Mouse (Mus musculus) lung, adult 18-20 months (tissue): ENCODE measurements around the gene Efcab6.

Source experiments
- DNase-seq, 2 experiments: peaks; one replicate each; pipeline ENCODE4 v3.0.0; 2022; ENCODE audit warnings: mixed read lengths in 2 of 2

Efcab6 gene

DNA sequence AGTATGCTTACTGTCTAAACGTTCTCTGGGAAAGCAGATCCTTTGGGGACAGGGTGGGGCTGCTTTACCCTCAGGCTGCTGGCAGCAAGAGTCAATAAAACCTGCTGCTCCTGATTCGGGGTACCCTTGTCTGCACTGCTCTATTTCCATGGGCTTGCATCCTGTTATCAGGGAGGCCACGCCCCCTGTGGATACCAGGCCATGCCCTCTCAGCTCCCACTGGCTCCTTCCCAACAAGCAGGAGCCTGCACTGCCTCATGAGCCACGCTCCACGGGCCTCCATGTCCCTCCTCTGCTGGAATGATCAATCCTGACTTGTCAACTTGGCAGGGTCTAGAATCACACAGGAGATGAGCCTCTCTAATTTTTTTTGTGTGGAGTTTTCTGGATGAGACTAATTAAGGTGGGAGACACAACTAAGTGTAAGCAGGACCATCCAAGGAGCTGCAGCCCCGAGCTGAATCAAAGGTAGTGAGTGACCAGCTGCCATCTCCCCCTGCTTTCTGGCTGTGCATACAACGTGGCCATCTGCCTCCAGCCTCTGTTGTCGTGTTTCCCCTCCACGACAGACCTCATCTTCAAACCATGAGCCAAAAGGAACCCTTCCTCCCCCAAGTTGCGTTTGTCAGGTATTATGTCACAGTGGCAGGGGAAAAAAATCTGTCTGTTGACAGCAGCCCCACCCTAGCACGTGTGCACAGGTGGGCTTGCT lies 187.9 kb downstream of the Efcab6 start:
- no peak for DNase-seq

DNA sequence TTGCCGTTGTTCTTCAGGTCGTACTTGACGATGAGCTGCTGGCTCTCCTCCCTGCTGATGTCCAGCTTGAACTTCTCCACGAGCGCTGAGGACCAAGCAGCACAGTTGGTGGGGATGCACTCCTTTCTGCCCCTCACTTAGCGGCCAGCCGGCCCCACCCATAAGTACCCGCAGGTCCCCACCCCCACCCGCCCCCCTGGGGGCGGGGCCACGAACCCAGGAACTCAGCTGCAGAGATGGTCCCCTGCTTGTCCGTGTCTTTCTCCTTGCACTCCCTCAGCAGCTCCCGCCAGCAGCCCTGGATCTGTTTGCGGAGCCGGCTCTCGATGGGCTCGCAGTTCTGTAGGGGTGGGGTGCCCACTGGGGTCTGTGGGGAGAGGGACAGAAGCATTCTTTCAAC lies 194.2 kb downstream of the Efcab6 start:
- DNase-seq: peak in 1 of 2 experiments; percentile 1

DNA sequence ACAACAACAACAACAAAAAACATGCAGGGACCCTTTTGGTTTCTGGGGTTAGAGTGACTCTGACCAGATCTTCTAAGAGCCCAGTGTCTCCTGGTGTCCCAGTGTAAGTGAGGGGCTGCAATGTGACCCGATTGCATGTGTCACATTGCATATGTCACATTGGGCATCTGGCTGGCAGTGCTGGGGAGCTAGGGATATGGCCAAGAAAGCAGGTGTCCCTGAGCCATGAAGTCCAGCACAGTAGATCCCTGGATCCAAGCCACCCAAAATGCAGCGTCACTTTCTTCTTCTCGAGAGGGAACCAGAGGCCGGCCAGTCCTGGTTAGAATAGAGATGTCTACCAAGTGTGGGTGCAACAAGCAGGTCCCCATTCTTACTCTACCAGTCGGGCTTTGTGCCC lies 199.6 kb downstream of the Efcab6 start:
- DNase-seq: no peak

DNA sequence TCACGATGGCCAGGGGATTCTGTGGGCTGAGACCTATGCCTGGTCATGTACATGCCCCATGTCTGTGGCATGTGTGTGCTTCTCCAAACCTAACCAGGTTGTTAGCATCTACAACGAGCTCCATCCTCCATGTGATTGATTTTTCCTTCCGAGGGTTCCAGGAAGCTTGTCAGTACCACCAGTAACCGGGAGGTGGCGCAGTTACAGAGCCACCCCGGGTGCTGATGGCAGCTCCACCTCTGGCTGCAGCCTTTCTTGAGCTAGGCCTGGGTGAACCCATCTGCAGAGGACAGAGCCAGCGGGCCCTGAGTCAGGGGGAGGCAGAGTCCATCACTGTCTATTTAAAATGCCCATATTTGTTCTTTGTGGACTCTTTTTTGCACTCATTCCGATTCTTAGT lies 208.1 kb downstream of the Efcab6 start:
- peak; percentile 27 to 33 for DNase-seq

DNA sequence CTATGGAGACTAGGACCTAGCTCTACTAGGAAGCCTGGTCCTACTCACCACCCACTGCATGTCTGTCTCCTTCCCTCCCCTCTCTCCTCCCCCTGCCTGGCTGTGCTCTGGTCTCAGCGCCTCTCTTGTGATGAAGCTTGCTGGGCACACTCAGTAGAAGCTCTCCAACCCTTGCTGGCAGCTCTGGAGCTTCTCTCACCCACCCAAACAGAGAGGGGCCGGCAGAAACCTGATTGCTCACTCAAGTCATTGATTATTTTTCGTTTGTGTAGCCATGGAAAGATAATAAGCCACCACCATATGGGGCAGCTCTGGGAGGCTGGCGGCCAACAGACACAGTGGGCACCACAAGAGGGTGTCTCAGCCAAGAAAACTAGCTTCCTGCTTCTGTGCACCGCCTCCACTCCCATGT lies 211.8 kb downstream of the Efcab6 start:
- DNase-seq: no peak

DNA sequence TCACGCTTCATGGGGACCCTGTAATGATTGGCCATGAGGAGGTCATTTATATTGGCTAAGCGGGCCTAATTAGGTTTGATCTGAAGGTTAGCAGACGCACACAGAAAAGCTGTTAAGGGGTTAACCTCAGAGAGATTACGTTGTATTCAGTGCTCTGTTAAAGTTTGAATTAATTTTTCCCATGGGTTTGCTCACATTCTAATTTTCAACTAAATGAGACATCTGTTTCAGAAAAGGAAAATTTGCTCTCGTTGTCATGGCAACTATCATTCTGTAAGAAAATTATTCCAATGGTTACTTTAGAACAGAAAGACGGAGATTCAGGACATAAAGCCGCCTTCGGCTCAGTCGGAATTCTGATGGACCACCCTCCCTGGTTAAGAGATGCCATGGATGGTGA lies 217.0 kb downstream of the Efcab6 start:
- no peak for DNase-seq

DNA sequence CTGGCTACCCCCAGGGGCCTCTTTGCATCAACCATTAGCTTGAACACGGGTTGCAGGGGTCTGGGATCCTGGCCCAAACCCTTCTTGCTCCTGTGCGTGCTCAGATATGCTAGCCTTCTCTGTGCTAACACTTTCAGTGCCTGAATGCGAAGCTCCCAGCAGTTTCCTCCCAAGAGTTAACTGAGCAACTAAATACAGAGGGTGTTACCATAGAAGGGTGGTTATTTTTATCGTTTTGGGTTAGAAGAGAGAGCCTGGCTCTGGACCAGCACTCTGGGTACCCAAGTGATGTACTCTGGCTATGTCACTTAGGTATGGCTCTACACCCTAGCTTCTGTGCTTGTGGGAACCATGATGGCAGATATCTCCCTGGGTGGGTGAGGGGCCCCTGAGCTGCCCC lies 217.7 kb downstream of the Efcab6 start:
- no peak for DNase-seq

DNA sequence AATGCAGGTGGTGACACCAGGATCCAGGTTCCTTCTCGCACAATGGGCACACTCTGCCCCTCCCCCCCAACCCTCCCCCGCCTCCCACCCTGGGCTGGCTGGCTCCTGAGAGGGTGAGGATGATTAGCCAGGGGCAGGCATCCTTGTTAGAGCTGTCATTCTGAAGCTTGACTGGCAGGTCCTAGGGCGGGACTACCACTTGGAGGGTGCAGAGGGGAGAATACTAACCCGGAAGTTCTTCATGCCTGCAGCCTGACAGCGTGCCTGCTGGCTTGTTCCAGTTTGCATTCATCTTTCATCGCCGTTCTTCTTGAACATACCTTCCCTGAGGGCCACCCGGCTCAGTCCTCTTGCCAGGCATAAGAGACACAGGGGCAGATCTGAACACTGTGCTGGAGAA lies 218.6 kb downstream of the Efcab6 start:
- no peak for DNase-seq

DNA sequence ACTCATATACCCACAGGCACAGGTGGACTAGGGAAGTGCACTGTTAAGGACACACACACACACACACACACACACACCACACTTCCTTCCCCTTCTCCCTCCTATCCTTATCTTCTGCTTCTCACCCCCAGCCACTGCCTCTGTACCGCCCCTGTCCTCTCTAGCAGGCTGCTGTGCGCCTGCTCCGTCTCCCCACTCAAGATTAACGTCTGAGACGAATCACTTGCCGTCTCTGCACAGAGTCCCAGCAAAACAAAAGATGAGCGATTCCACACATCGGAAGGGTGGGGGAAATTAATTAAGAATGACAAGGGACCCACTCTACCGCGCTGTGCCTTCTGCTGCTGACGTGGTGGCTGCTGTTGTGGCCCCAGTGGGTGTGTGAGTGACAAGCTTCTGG lies 219.4 kb downstream of the Efcab6 start:
- no peak for DNase-seq

DNA sequence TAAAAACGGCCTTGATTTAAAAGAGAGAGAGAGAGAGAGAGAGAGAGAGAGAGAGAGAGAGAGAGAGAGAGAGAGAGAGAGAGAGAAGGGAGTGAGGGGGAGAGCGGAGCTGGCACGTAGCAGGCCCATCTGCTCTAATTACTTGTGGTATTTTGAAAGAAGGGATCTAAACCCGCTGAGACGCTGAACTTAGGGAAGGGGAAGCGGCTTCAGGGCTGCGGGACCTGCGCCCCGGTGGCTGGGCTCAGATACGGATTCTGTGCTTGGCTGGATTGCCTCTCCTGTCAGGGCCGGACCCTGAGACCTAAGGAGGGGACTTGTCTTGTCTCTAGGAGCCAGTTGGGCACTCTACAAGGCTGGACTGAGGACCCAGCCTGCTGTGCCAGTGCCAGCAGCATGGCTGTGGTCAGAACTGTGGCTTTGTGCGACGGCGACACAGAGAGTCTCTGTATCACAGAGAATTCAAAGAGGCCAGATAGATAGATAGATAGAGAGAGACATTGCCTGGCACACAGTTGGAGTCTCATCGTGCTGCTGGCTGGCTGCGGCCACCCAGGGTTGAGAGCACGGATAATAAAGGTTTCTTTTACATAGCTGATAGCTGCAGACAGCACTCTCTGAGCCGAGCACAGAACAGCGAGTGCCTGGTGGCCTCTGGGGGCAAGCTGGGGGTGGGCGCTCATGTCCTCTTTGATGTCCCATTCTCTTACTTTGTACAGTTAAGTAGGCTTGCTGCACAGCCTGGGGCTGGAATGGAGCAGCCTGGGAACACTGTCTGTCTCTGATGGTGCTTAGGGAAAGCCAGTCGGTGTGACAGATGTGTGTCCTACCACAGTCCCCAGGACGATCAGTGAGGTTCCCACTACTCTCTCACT lies 222.0 kb downstream of the Efcab6 start:
- no peak for DNase-seq

DNA sequence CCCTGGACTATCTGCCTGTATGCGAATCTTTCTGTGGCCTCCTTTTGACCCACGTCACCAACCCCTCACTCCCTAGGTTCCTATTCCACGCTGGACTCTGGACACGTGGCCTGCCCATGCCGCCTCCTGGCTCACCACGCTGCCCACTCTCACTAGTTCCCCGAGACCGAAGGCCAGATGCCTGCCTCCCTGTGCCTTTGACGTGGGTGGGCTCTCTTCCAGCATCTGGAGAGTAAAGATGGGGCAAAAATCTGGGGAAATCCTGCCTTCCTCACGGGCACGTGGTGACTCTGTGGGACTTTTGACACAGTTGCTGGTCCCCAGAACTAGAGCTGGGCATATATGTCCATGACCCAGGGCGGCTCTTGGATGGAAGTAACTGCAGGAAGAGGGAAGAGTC lies 222.8 kb downstream of the Efcab6 start:
- DNase-seq: no peak

DNA sequence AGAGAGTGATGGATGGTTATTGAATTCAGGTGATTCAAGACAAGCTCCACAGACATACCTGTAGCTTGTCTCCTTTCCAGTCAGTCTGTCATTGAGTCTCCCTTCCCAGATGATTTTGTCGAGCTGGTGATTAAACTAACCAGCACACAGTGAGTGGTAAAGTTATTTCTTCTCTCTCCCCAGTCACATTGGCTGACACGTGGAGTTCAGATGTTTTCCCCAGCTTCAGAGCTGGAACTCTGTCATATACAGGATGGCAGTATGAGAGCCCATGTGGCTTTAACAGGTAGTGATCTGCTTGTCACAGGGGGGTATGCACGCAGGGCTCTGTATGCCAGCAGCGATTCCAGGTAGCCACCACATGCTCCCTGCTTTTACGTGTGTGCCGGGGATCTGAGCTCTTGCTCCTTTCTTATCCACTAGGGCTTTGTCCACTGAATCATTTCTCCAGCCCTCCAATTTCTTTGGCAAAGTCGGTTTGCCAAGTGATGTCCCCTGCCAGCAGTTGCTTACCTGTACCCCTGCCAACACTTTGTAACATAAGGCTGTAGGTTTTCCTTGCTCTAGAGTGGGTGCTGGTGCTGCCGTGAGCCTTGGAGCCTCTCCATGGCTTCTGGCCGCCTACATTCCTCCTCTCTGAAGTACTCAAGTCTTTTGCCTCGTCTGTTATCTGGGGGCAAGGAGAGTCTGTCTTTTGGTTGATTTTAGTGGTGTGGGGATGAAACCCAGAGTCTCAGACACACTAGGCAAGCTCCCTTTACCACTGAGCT lies 224.0 kb downstream of the Efcab6 start:
- DNase-seq: no peak

DNA sequence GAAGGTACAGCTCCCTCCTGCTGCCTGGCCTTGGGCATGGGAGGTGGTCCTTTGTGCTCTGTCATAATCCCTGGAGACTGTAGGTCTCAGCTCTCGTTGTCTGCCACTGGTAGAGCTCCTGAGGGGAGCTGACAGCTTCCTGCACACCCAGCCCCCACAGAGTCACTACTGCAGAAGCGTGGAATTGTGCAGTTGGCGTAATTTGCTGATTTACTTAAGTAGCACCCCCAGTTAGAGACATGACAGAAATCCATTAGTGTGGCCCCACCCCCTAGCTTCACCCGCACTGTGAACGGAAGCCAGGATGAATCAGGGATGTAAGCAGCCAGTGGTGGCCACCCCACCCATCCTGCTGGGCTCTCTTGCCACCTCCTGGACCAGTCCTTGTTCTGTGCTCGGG lies 232.9 kb downstream of the Efcab6 start:
- no peak for DNase-seq

DNA sequence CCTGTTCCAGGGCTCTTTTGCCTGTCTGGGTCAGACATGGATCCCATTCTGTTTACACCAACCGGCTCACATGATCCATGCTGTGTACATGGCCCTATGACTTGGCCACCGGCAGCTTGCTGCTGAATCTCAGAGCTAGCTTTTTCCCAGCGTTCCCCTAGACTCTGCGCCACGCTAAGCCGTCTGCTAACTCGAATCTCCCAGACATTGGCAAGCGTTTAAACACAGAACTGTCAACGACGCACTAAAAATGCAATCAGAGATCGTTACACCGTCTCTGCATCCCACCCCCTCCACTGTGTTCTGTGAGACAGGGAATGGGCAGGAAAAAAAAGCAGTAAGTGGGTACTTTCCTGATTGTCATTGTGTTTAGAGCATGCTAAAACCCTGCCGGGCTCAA lies 236.0 kb downstream of the Efcab6 start:
- no peak for DNase-seq

DNA sequence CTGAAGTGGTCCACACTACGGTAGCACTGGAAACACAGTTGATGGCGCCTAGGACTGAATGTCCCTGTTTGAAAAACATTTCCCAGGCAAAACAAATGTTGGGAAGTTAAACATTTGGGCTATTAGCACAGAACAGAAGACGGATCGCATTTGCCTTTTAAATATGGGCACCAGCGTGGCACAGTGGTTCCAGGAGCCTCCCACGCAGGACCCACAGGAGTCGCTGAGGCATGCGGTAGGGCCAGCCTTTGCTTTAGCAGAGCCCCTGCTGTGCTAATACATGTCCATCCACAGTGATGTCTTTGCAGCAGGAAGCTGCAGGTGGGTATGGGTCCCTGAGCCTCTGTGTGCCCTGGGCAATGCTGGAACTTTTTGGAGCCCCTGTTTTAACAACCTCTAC lies 237.2 kb downstream of the Efcab6 start:
- no peak for DNase-seq
